Mouse (Mus musculus) limb, embryonic 14.5 days (tissue): Measurements from ENCODE around the gene Csf3r. TPM values are rescaled to one million over a fixed set of nuclear protein-coding genes. Genes with fewer than 3 reads are reported as not detected.
A peak's percentile ranks its signal among the peaks of the same experiment; 100 is the strongest.

Source experiments
- ATAC-seq: fragments of 200-750 bp; cut with Nextera tagmentation; 2 replicates; pipeline ENCODE4 v1.8.0; 2017; ENCODE audit warnings: low read depth, moderate number of reproducible peaks, moderate TSS enrichment; ENCODE audit not compliant: low FRiP score
- DNase-seq: peaks from one replicate; pipeline ENCODE4 v3.0.0-alpha.2; 2015; ENCODE audit warnings: low spot score
- H3K27ac ChIP-seq: fragments of 300-500 bp; sonication (generic); replicated peaks from 2 replicates; pipeline ENCODE4 v1.5.1; 2014; ENCODE audit warnings: low read depth, mild to moderate bottlenecking, low read length, moderate library complexity, mixed read lengths
- H3K27me3 ChIP-seq: fragments of 300-500 bp; sonication (generic); 2 replicates; pipeline ENCODE4 v1.6.1; 2014; ENCODE audit warnings: low read length, mixed read lengths; ENCODE audit not compliant: control insufficient read depth, insufficient read depth
- H3K36me3 ChIP-seq: fragments of 300-500 bp; sonication (generic); 2 replicates; pipeline ENCODE4 v1.6.1; 2014; ENCODE audit warnings: mild to moderate bottlenecking, low read length, moderate library complexity, mixed read lengths; ENCODE audit not compliant: control insufficient read depth, insufficient read depth
- H3K4me1 ChIP-seq: fragments of 300-500 bp; sonication (generic); 2 replicates; pipeline ENCODE4 v1.6.1; 2014; ENCODE audit warnings: antibody characterized with exemption, low read length, mixed read lengths; ENCODE audit not compliant: control insufficient read depth, insufficient read depth
- H3K4me2 ChIP-seq: fragments of 300-500 bp; sonication (generic); replicated peaks from 2 replicates; pipeline ENCODE4 v1.6.1; 2014; ENCODE audit warnings: low read depth, mild to moderate bottlenecking, low read length, moderate library complexity; ENCODE audit not compliant: severe bottlenecking
- H3K4me3 ChIP-seq: fragments of 300-500 bp; sonication (generic); replicated peaks from 2 replicates; pipeline ENCODE4 v1.5.1; 2014; ENCODE audit warnings: low read length
- H3K9ac ChIP-seq: fragments of 300-500 bp; sonication (generic); 2 replicates; pipeline ENCODE4 v1.6.1; 2014; ENCODE audit warnings: mild to moderate bottlenecking, low read depth, low read length, moderate library complexity; ENCODE audit not compliant: severe bottlenecking
- H3K9me3 ChIP-seq: fragments of 300-500 bp; sonication (generic); 2 replicates; pipeline ENCODE4 v1.6.1; 2016; ENCODE audit warnings: low read length; ENCODE audit not compliant: control insufficient read depth
- POLR2A ChIP-seq: fragments of 200-500 bp; IDR thresholded peaks from 2 replicates; pipeline ENCODE4 v1.8.0; 2012; ENCODE audit warnings: inconsistent platforms, mild to moderate bottlenecking, moderate library complexity, borderline replicate concordance; ENCODE audit not compliant: insufficient read depth, insufficient read length; ENCODE audit errors: extremely low read depth
- WGBS: fragments of 180-500 bp; shearing (Covaris S2); extraction: QIAGEN DNeasy Blood & Tissue Kit; methylation state at CpG from one replicate; pipeline ENCODE4 v1.1.7; 2014; 5-methylcytosine and 5-hydroxymethylcytosine counted together
- polyA plus RNA-seq, 2 experiments: library from polyadenylated mRNA; depleted of rRNA in 1 of 2; stranded (reverse) in 1 of 2; unstranded in 1 of 2; fragments of >200 nt; fragmentation: Nextera tagmentation in 1 of 2; extraction: Ambion mirVana in 1 of 2; gene quantifications; 2 replicates each; pipeline versions ENCODE4 v1.2.1 to v1.2.3; 2012 to 2014

Gene Csf3r
- polyA plus RNA-seq, 2 experiments = 0.32 to 1.6 TPM

DNA sequence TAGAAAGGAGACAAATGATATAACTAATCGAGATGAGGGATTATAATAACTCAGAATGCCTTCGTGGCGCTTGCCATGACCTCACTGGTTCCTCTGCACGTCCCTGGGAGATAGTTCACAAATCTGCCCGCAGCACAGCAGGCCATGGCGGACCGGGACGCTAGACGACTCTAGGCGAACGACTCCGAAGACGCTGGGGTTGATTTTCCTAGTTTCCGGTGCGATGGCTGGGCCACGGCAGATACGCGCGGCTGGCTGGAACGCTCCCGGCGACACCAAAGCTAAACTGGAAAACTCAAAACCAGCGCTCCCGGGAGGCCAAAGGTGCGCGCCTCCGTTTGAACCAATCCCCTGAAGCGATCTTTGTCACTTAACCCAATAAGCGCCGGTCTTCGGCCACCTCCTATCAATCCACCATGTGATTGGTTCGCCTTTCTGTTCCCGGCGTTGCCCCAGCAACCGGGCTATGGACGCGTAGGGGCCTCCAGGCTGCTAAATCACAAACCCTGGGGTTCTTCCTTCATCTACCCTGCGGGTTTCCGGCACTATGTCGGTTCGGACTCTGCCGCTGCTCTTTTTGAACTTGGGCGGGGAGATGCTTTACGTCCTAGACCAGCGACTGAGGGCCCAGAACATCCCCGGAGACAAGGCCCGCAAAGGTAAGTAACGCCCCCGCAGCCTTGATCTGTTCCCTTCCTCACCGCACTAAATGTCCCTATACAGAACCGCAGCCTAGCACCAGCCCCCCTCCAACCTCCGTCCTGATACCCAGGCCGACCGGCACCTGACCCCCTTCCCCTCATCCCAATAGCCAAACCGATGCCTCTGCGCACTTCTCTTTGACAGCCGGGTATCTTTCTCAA is 34.0 kb downstream of the Csf3r start, which contains the start of gene Oscp1:
Oscp1 (plus strand) TSS at position 432 of the 863 bp plus-strand sequence.
- Histone ChIP-seq H3K4me1 (peaks cover 13% of the 10 kb centered on the region; the same call in 1 of the 2 replicates), H3K27me3 (no peaks in the 10 kb centered on the region), H3K4me2 (peak within 1 kb of the TSS; percentile 75), H3K9ac (peak within 1 kb of the TSS; percentile 63), H3K4me3 (peak within 1 kb of the TSS; percentile 62), H3K27ac (0 out of 2 replicates have a peak within 1 kb of the TSS, but pooled peaks have one; percentile 28), H3K9me3 (no peaks in the 10 kb centered on the region), H3K36me3 (peaks cover 24% of the 10 kb centered on the region)
- ATAC-seq = peak; percentile 98
- TF ChIP-seq POLR2A = no peak
- DNase-seq = peak; percentile 97
- WGBS = under 1% methylated on average over 57 of the region's 57 CpGs

DNA sequence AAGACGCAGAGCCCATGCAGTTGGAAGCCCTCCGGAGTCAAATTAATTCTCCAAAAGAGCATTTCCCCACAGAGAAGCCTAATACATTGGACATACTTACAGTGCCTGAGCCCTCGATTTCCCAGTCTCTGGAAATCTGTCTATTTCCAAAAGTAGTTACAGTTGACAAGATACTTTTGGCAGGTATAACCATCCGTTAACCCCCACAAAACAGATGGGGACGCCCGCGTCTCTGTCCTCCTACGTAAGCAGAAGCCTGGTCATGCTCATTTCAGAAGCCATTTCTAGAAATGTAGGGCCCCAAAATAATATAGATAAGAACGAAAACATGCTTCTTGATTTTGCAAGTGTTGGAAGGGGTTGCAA is 34.6 kb downstream of the Csf3r start:
- Histone ChIP-seq H3K9me3 (no peaks in the 10 kb centered on the region), H3K4me2 (peak overlapping the region; percentile 75), H3K4me1 (peaks cover 13% of the 10 kb centered on the region; the same call in 1 of the 2 replicates), H3K4me3 (peak overlapping the region; percentile 62), H3K27ac (no peak overlapping the region), H3K27me3 (no peaks in the 10 kb centered on the region), H3K36me3 (peaks cover 18% of the 10 kb centered on the region), H3K9ac (peak overlapping the region; percentile 63)
- no peak for DNase-seq
- no peak for TF ChIP-seq POLR2A
- no peak for ATAC-seq
- whole genome bisulfite sequencing = 35% methylated on average over 9 of the region's 9 CpGs

DNA sequence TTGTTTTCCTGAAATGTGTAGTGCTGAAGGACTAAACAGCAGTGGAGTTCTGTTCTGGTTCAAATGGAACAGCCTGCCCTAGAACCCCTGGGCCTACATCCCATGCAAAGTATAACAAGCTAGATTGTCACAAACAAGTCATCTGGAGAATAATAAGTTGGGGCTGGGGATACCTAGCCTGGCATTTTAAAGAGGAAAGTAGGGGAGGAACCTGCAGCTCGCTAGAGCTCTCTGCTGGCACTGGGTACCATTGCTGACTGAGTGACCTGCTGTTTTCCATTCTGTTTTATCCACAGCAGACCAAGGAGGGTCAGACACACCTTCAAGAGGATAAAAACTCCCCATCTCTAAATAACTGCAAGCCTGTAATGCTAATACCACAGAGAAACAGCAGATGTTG is 38.5 kb downstream of the Csf3r start:
- Histone ChIP-seq H3K9me3 (no peaks in the 10 kb centered on the region), H3K27me3 (no peaks in the 10 kb centered on the region), H3K4me1 (peaks cover 6% of the 10 kb centered on the region; the same call in 1 of the 2 replicates), H3K4me3 (no peak overlapping the region), H3K36me3 (no peaks in the 10 kb centered on the region), H3K27ac (no peak overlapping the region), H3K9ac (no peak overlapping the region), H3K4me2 (no peak overlapping the region)
- DNase-seq (no peak), ATAC-seq (no peak)
- WGBS = 29% methylated on average over 1 of the region's 1 CpGs
- TF ChIP-seq POLR2A = no peak

DNA sequence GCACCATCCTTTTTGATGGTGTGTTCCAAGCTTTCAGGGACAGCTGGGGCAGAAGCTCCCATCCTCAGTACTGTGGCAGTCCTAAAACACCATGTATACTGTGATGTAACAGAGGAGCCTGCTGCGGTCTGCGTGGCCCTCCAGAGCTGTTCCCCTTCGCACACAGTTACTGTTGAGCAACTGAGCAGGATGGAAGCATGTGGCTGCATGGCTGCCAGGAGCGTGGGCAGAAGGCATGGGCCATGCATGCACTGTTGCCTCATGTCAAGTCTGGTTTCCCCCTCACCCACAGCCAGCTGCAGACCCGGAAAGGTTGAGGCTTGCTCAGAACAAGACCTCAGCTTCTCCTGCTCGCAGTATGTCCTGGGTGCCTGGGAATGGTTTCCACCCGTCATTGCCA is 40.9 kb downstream of the Csf3r start:
- H3K4me3 ChIP-seq = no peak overlapping the region
- no peaks in the 10 kb centered on the region for H3K9me3 ChIP-seq
- H3K27me3 ChIP-seq = no peaks in the 10 kb centered on the region
- no peak for TF ChIP-seq POLR2A
- DNase-seq (no peak), ATAC-seq (no peak)
- no peak overlapping the region for H3K9ac ChIP-seq
- WGBS = 87% methylated on average over 7 of the region's 7 CpGs
- no peak overlapping the region for H3K27ac ChIP-seq
- H3K36me3 ChIP-seq = no peaks in the 10 kb centered on the region
- no peaks in the 10 kb centered on the region for H3K4me1 ChIP-seq
- no peak overlapping the region for H3K4me2 ChIP-seq

DNA sequence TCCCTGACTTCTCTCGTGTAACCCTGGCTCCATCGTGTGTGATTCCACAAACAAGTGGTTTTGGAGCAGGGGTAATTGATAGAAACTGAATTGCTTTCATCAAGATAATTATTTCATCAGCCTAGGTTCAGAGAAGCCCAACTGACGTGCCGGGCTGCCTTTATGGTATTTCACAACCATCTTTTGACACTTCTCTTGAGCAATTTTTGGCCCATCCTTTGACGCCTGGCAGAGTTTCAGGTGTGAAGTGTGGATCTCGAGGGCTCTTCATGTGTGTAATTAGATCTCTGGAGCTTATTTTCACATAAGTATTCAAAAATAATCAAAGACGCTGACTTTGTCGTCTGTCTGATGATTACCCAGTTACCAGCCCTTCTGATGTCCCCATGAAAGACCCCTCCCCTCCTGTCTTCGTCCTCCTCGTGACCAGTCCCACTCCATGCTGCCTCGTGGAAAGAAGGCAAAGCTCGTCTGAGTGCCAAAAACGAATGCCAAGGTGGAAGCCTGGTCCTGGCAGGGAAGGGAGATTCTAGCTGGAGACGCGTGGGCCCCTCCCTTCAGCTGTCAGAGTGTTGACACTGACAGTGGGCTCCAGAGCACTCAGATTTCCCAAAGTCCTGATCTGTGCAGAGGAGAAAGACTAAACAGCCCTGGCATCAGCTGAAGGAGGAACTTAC is 43.2 kb downstream of the Csf3r start:
- H3K9ac ChIP-seq = no peak overlapping the region
- no peaks in the 10 kb centered on the region for H3K9me3 ChIP-seq
- H3K4me3 ChIP-seq = no peak overlapping the region
- H3K4me1 ChIP-seq = no peaks in the 10 kb centered on the region
- H3K4me2 ChIP-seq = no peak overlapping the region
- no peak overlapping the region for H3K27ac ChIP-seq
- WGBS = 65% methylated on average over 15 of the region's 15 CpGs
- no peak for TF ChIP-seq POLR2A
- DNase-seq (no peak), ATAC-seq (no peak)
- H3K36me3 ChIP-seq = no peaks in the 10 kb centered on the region
- H3K27me3 ChIP-seq = no peaks in the 10 kb centered on the region
